Mouse (Mus musculus): ENCODE measurements around the gene Tsc2.

Gene Tsc2

DNA sequence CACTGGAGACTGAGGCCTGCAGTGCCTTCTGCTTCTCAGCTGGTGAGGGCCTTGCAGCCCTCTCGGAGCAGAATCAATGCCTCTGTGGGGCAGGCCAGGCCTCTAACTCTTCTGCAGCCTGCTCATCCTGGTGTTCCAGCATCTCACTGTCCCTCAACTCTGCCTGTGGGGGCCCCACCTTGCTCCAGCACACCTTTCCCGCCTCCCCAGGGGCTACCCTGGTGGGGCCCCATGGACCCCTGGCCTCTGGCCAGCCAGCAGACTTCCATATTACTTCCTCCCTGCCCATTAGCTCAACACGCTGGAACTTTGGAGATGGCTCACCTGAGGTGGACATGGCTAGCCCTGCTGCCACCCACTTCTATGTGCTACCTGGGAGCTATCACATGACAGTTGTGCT is 67.3 kb downstream of the Tsc2 start:
- DNase-seq, result no peak

DNA sequence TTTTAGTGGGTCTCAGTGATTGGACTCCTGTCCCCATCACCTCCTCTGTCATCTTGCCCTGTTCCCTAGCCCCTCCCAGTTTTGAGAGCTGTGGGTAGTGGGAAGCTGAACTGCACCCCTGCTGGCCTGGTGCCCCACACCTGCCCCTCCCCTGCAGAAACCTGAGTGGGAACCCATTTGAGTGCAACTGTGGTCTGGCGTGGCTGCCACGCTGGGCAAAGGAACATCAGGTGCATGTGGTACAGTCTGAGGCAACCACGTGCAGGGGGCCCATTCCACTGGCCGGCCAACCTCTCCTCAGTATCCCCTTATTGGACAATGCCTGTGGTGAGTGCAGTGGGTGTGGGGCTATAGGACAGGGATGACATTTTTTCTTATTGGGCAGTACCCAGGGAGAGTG is 68.0 kb downstream of the Tsc2 start:
- DNase-seq, result no peak

DNA sequence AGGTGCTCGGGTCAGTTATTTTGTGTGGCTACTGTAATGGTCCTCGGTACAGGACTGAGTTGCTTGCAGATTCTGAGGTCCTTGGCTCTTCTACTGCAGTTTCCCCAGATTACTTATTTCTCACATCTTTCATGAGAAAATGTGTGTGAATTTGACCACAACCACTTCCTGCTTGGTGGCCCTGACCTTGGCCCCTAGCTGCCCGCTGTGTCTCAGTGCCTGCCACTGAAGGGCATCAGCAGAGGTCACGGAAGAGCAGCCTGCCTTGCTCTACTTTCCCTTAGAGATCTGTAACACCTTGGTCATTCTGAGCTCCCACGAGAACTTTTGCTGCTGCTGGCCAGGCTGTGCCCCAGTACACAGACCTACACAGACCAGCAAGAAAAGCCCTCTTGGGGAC is 68.8 kb downstream of the Tsc2 start:
- no peak for DNase-seq

DNA sequence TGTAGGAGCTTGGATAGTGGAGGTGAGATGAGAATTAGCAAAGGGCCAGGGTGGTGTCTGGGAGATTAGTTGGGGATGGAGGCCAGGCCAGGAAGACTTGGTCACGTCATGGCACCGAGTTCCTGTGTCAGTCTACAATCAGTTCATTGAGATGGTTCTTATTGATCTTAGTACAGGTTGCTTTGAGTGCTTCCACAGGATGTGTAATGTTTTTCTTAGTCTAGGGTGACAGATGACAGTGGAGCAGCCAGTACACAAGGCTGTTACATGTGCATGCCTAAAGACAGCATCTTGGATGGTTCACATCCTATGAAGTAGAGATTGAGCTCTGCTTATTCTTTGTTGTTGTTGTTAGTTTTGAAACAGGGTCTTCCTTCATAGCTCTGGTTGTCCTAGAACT is 70.8 kb downstream of the Tsc2 start:
- no peak for DNase-seq

DNA sequence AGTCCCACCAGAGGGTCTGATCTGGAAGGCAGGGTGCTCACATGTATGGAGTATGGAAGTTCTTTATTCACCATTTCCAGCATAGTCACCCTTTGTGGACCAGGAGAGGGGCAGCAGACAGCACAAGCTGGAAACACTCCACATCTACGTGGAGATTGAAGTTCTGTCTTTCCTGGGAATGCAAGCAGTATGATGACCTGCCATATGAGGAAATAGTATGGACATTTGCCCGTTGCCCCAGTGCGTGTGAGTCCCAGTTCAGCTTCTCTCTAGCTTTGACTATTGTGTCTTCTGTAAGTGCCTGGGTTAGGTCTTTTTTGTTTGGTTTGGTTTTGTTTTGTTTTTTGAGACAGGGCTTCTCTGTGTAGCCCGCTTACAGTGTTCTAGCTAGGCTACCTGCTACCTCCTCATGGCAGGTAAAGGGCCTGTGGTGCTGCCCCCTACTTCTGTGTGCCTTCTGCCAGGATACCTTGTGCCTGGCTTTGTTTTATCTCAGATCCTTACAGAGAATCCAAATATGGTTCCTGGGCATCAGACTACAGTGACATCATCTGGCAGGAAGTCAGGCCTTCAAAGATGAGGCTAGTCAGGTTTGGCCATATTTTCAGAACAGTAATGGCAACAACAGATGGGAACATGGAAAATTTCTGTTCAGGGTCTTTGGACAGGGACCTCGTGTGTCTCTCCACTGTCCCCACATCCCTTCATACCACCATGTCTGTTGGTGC is 72.0 kb downstream of the Tsc2 start:
- peak; percentile 63 for DNase-seq

DNA sequence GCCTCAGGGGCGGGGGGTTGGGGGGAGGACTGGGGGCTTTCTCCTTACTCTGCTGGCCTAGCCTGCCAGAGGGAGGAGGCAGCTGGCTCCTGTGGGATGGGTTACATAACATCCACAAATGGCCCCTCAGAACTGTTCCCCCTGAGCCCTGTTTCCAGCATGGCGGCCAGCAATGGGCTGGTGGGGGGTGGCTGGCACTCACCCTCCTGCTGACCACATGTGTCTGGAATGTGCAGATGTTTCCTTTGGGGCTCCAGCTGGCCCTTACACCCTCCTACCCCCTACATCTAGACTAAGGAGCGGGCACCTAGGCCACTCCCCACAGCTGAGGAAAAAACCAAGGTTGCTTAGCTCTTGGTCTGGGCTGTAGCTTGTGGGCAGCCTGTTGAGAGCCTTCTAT is 73.3 kb downstream of the Tsc2 start:
- no peak for DNase-seq

DNA sequence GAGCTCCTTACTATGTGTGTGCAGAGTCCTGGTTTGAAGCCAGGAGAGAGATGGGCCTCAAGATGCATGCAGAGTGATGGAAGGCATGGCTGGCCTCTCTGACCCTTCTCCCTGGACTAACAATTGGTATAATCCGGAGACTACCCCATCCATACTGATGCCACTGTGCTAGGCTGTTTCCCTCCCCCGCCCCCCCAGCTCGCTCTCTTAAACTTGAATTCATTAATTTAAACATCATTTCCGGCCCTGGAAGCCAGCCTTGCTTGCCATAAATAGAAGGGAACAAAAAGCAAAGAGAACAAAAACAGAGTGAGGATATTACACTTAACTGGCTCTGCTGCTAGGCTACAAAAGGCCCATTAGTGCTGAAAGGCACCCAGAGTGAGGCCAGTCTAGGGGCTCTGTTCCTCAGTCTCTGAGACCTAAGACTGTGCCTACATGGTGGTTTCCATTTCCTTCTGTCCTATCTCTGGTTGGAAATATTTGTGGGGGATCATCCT is 73.8 kb downstream of the Tsc2 start:
- no peak for DNase-seq

DNA sequence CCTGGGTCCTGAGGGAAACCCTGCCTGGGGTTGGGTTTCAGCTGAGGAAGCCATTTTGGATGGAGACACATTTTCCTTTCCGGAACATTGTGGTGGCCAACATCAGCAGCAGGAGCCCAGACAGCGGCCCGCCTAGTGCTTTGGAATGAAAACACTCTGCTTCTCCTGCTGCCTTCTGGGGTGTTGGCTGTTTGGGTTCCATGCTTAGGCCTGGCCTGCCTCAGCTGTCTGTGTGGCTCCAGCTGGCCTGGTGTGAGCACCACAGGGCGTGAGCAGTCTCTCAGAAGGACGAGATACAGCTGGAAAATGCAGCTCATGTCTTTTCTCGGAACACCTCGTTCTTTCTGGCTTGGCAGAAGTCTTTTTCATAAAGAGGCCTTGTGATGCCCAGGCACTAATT is 75.3 kb downstream of the Tsc2 start:
- DNase-seq, result no peak

DNA sequence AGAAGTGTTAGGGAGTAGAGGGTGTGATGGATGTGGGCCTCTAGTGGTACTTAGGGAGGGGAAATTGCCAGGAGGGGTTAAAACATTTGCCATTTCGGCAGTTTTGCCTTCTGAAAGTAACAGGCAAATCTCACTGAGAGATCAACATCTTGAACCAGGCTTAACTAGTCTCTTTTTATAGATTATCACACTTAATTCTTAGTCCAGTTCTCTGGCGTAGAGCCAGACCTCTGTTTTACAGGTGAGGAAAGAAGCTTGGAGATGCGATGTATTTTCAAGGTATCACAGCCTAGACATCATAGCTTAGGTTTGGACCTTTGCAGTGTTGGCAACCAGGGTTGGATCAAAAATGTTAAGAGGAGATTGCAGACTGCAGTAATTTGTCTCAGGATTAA is 81.4 kb downstream of the Tsc2 start:
- no peak for DNase-seq

DNA sequence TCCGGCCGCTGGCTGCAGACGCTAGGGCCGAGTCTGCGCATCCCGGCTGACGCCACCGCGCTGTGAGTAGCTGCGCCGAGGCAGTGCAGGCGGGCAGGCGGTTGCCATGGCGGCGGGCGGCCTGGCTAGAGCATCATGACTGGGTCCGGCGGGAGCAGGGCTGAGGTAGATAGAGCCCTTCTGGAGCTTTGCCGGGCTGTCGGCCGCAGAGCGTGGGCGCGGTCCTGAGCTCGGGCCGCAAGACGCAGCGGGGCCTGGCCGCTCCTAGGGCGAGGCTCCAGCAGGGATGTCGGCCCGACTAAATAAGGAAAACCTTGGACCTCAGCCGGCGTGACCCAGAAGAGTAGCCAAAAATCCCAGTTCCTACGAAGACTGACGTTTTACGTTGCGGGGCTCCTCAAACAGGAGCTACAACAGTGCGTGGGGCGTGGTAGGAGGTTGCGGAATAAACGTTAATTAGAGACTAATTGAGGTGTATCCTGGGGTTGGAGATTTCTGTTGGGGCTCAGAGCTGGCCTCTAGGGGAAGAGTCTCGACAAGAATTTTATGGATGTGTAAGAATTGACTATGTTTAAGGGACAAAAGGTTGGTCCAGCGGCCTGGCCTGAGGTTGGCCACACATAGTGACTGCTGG is 81.9 kb downstream of the Tsc2 start:
- peak; percentile 78 for DNase-seq

DNA sequence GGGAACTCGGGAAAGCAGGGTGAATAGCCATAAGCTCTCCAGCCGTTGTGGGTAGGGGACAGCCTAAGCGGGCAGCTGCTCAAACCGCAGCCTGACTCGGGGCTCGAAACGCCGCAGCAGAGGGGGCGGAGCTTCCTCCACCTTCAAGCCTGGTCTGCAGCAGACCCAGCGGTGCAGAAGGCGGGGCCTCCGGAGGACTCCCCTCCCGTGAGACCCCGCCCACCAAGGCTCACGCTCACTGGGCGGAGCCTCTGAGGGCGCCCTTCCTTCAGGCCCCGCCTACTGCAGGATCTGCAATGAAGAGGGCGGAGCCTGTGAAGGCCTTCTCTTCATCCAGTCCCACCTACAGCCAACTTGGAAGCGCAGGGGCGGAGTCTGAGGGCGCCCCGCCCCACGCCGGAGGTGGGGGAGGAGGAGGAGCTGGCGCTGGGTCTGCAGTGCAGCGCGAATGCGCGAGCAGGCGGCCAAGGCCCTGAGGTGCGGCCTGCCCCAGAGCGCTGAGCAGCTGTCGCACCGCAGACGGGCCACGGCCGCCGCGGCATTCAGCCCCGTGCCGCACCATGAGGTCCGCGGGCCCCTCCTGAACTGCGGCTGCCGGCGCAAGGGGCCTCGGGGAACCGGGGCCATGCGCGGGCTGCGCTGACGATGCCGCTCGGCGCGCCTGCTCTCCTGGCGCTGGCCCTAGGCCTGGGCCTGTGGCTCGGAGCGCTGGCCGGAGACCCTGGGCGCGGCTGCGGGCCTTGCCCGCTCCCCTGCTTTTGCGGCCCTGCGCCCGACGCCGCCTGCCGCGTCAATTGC is 82.6 kb downstream of the Tsc2 start, which contains the start of gene Pkd1:
TSS of gene Pkd1 (plus strand) at position 217 of the 798 bp plus-strand sequence.
- DNase-seq, result peak; percentile 99

DNA sequence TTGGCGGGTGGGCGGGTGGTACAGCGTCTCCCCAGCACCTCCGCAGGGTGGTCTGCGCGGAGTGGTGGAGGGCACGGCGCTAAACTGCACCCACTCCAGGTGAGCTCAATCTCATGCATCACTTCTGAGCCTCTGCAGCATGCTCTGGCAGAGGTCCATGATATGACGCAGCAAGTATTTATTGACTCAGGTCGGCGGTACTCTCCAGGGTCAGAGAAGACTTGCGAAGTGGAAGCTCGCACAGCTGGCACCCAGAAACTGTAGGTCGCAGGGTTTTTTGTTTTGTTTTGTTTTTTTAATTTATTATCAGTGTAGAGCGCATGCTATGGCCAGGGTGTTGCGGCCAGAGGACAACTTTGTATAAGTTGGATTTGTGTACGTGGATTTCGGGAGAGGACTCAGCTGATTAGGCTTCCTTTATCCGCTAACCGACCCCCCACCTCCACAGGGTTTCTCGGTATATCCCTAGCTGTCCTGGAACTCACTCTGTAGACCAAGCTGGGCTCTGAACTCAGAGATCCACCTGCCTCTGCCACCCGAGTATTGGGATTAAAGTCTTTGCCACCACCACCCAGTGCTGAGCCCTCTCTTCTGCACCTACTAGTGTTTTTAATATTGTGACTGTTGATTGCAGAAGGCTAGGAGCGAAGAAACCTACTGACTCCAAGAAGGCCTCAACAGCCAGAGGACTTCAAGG is 83.4 kb downstream of the Tsc2 start:
- DNase-seq, result peak; percentile 81

DNA sequence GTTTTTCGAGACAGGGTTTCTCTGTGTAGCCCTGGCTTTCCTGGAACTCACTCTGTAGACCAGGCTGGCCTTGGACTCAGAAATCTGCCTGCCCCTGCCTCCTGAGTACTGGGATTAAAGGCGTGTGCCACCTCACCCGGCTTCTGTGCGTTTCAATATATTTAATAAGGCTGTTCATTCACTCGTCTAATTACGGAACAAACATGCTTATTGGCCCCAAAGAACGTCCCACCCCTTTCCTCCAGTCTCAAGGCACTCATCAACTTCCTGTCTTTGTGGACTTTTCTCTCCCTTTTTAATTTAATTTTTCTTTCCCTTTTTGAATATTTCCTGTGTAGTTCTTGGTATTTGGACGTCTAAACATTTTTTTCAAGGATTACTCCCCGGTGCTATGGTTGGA is 84.0 kb downstream of the Tsc2 start:
- DNase-seq, result peak; percentile 46

DNA sequence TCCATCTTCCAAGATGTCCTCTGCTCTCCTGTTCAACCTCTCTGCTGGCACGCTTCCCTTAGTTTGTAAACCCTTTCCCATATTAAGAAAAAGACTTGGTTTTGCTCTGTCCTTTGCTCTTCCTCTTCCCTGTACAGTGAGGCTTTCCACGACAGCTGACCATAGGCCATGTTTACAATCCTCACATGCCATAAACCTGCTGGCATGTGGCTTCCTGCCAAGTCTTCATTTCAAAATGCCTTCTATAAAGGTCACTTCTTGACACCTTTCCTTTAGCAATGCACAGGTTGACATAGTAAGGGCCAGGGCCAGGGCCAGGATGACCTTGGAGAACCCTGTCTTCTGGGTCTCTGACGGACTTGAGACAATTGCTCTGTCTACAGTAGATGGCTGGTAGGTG is 86.2 kb downstream of the Tsc2 start:
- DNase-seq, result no peak
